Mouse (Mus musculus): Measurements from ENCODE around the gene Hps5. TPM values are rescaled to one million over a fixed set of nuclear protein-coding genes. Genes with fewer than 3 reads are reported as not detected.

Gene Hps5
- 24.9 TPM for polyA plus RNA-seq (2014; fragmentation: Illumina TruSeq; extraction: RNeasy Lipid Tissue Mini Kit (QIAGEN cat#74804))

GRCm38 (mm10) chr7:46795287-46796205, at the start of gene Hps5, which contains the start of gene Gtf2h1:
TSS of gene Hps5 (minus strand) at chr7:46796064.
TSS of gene Gtf2h1 (plus strand) at chr7:46796103.

GRCm38 (mm10) chr7:46840787-46841525, 45.1 kb upstream of the Hps5 start, which contains the start of gene Ldha:
TSS of gene Ldha (plus strand) at chr7:46841475.

GRCm38 (mm10) chr7:46751490-46751889, 44.4 kb downstream of the Hps5 start, which contains the start of gene Saa2:
TSS of gene Saa2 (plus strand) at chr7:46751790.

GRCm38 (mm10) chr7:46742880-46743279, 53.0 kb downstream of the Hps5 start, which contains the start of gene Saa1:
TSS of gene Saa1 (minus strand) at chr7:46742980.

GRCm38 (mm10) chr7:46732458-46732857, 63.4 kb downstream of the Hps5 start, which contains the start of gene Saa4:
TSS of gene Saa4 (minus strand) at chr7:46732603.

GRCm38 (mm10) chr7:46715600-46715999, 80.3 kb downstream of the Hps5 start, which contains the start of gene Saa3:
TSS of gene Saa3 (minus strand) at chr7:46715700.

Other genes with a start within 250 kb of the Hps5 start
- 1.7 TPM for gene Sergef, start 156.3 kb downstream of the Hps5 start, polyA plus RNA-seq (2014; fragmentation: Illumina TruSeq; extraction: RNeasy Lipid Tissue Mini Kit (QIAGEN cat#74804))
- gene Tph1, start 123.5 kb downstream of the Hps5 start, polyA plus RNA-seq (2014; fragmentation: Illumina TruSeq; extraction: RNeasy Lipid Tissue Mini Kit (QIAGEN cat#74804)): 0.60 TPM
- 8.5 TPM for gene Saal1, start 85.4 kb downstream of the Hps5 start, polyA plus RNA-seq (2014; fragmentation: Illumina TruSeq; extraction: RNeasy Lipid Tissue Mini Kit (QIAGEN cat#74804))
- 1.9 TPM for gene Saa3, start 80.4 kb downstream of the Hps5 start, polyA plus RNA-seq (2014; fragmentation: Illumina TruSeq; extraction: RNeasy Lipid Tissue Mini Kit (QIAGEN cat#74804))
- gene Saa4, start 63.5 kb downstream of the Hps5 start, polyA plus RNA-seq (2014; fragmentation: Illumina TruSeq; extraction: RNeasy Lipid Tissue Mini Kit (QIAGEN cat#74804)): not detected
- gene Saa1, start 53.1 kb downstream of the Hps5 start, polyA plus RNA-seq (2014; fragmentation: Illumina TruSeq; extraction: RNeasy Lipid Tissue Mini Kit (QIAGEN cat#74804)): not detected
- gene Saa2, start 44.3 kb downstream of the Hps5 start, polyA plus RNA-seq (2014; fragmentation: Illumina TruSeq; extraction: RNeasy Lipid Tissue Mini Kit (QIAGEN cat#74804)): not detected
- gene Gtf2h1, start within 50 bp of the Hps5 start, polyA plus RNA-seq (2014; fragmentation: Illumina TruSeq; extraction: RNeasy Lipid Tissue Mini Kit (QIAGEN cat#74804)): 86.2 TPM
- gene Ldha, start 45.4 kb upstream of the Hps5 start, polyA plus RNA-seq (2014; fragmentation: Illumina TruSeq; extraction: RNeasy Lipid Tissue Mini Kit (QIAGEN cat#74804)): 106 TPM
- gene Ldhc, start 65.1 kb upstream of the Hps5 start, polyA plus RNA-seq (2014; fragmentation: Illumina TruSeq; extraction: RNeasy Lipid Tissue Mini Kit (QIAGEN cat#74804)): 0.74 TPM
- 346 TPM for gene Tsg101, start 123.9 kb upstream of the Hps5 start, polyA plus RNA-seq (2014; fragmentation: Illumina TruSeq; extraction: RNeasy Lipid Tissue Mini Kit (QIAGEN cat#74804))
- gene Uevld, start 162.5 kb upstream of the Hps5 start, polyA plus RNA-seq (2014; fragmentation: Illumina TruSeq; extraction: RNeasy Lipid Tissue Mini Kit (QIAGEN cat#74804)): 41.9 TPM
- gene Gm9999, start 187.5 kb upstream of the Hps5 start, polyA plus RNA-seq (2014; fragmentation: Illumina TruSeq; extraction: RNeasy Lipid Tissue Mini Kit (QIAGEN cat#74804)): not detected
- 73.8 TPM for gene Spty2d1, start 212.3 kb upstream of the Hps5 start, polyA plus RNA-seq (2014; fragmentation: Illumina TruSeq; extraction: RNeasy Lipid Tissue Mini Kit (QIAGEN cat#74804))